Mouse (Mus musculus): Measurements from ENCODE around the gene Aspscr1.
A peak's percentile ranks its signal among the peaks of the same experiment; 100 is the strongest.
"Not testable (repeated sequence)": the region's sequence is repeated elsewhere in the genome, so short reads cannot be mapped to it uniquely, and the experiment has no call there.

The Aspscr1 gene

GRCm38 (mm10) chr11:120642939-120643600 is 29.7 kb upstream of the Aspscr1 start:
- DNase-seq, result no peak

GRCm38 (mm10) chr11:120643601-120643987 is 29.2 kb upstream of the Aspscr1 start, which contains the start of gene Pycr1:
Gene Pycr1 (minus strand): TSS chr11:120643769.
- DNase-seq, result peak; percentile 89

DNA sequence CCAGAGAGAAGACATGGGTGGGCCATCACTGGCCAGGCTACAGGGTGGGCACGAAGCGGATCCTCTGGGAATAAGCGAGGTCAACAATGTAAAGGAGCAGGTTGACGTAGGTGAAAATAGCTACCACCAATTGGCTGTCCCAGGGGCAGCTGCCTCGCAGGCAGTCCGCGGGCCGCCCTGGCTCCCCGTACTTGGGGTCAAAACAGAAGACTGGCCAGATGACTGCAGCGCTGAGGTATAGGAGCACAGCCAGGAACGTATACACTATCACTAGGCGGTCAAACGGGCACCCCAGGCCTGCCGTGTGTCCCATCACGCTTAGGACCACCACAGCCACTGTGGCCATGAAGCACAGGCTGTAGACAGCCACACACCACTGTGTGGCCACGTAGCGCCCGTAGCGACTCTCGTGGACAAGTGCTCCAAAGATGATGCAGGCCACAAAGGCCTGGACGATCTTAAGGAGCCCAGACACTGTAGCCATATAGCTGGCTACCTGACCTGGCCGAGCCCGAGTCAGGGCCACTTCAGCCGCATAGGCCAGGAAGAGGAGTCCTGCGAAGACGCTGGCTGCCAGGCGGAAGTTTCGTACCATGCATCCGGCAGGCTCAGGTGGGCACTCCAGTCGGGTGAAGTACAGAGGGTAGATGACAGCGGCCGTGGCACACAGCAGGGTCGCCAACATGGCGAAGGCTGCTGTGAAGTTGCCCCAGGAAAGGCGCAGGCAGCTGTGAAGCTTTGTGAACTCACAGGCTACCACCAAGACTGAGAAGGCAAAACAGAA is 25.5 kb upstream of the Aspscr1 start:
- DNase-seq, result no peak

DNA sequence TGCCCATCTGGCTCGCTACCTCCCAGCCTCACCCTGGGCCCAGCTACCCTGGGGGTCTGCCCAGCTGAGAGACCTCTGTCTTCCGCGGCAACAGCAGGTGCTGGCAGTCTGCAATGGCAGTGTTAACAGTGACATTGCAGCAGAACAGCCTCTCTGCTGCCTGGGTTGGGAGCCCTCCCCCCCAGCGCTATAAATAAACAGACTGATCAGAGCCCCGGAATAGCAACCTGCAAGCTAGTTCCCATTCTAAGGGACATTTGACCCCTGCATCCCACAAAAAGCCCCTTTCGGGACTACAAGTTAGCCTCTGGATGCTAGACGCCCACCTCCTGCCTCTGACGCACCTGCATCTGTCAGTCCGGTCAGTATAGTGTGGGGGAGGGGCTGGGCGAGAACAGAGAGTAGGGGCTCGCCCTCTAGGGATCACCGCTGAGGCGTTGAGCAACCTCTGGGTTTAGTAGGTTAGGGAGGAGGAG is 24.7 kb upstream of the Aspscr1 start, which contains the start of gene Myadml2:
Myadml2 (minus strand) TSS at position 158 of the 476 bp plus-strand sequence.
- DNase-seq, result no peak

GRCm38 (mm10) chr11:120651872-120652271 is 20.9 kb upstream of the Aspscr1 start:
- no peak for DNase-seq

DNA sequence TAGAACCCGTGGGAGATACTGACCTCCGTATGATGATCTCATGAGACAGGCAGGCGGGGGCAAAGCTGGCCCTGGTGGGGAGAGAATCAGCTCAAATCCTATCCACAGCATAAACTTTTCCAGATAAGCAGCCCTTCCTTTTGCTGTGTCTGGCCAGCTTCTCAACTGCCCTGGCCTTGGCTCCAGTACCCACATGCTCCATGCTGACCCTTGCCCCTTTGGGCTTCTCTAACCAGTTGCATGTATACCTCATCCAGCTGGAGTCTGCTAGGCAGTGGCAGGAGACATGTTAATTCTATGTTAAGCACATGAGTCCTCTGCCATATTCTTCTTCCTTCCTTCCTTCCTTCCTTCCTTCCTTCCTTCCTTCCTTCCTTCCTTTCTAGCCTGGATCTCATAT is 18.0 kb upstream of the Aspscr1 start:
- no peak for DNase-seq

DNA sequence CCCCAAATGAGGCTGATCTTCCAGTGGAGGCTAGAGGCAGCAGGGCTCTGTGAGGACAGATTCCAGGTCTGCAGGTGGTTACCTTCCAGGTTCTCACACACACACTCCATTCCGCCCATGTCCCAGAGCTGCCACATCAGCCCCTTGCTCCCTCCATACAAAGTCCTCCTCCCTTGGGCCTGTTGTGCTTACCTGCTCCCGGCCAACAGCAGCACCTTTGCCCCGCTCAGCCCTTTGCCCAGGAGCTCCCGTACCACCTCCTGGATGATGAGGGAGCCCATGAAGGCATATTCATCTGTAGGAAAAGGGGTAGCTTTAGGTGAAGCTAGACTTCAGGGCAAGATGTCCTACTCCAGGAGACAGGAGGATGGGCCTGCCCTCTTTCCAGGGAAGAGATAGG is 15.5 kb upstream of the Aspscr1 start:
- no peak for DNase-seq

DNA sequence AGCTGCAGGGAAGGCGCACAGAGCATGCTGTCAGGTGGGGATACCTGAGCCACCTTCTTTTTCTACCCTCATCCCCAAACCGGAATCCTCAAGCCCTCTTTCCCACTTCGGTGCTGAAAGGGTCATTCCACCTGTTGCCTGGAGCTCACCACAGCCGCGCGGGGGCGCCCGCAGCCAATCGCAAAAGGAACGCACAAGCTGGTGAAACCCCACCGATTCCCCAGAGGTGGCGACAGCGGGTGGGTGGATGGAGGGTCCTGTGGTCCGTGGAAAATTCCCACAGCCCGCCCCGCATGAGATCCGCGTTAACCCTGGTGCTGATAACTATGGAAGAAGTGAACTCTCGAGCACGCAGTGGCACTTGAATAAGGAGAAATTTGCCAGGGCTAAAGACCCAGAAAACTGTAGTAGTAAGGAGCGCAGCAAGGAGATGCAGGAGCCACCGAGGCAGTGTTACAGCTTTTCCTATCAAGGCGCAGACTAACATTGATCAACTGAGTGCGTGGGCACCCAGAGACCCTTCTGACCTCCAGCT is 13.8 kb upstream of the Aspscr1 start:
- peak; percentile 77 for DNase-seq

DNA sequence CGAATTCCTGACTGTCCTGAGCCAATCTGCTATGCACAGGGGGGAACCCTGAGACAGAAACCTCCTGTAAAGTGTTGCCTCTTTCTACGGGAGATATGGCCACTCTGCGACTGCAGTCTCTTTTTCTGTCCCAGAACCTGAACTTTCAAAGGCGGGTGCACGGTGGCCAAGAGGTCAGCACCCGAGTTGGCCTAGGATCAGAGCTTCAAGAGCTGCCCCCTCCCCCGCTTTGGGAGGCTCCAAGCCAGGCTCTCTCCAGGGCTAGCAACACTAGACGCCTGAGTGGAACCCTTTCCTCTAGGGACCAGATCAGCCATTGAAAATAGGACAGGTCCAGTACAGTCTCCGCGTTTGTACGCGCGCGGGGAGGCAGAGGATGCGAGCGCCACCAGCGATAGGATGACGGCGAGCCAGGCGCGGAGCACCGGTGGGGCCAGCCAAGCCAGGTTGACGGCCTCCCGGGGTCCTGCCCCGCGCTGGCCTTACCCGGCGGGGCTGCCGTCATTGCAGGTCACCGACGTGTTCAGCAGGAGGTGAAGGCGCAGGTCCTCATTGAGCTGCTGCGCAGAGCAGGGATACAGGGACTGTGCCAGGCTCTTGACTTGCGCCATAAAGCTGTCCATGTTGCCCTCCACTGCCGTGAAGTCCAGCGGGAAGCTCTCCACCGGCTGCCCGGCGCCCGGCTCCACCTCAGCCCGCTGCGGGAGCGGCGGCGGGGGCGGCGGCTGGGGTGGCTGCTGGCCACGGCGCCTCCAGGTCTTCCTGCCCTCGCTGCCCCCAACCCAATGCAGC is 13.1 kb upstream of the Aspscr1 start:
- no peak for DNase-seq

- DNase-seq, result peak; percentile 36
These were observed 12.3 kb upstream of the Aspscr1 start for GRCm38 (mm10) chr11:120660301-120661075.

GRCm38 (mm10) chr11:120661076-120661460 is 11.7 kb upstream of the Aspscr1 start, which contains the start of gene Notum:
Gene Notum (minus strand): TSS chr11:120661175.
- DNase-seq, result no peak

DNA sequence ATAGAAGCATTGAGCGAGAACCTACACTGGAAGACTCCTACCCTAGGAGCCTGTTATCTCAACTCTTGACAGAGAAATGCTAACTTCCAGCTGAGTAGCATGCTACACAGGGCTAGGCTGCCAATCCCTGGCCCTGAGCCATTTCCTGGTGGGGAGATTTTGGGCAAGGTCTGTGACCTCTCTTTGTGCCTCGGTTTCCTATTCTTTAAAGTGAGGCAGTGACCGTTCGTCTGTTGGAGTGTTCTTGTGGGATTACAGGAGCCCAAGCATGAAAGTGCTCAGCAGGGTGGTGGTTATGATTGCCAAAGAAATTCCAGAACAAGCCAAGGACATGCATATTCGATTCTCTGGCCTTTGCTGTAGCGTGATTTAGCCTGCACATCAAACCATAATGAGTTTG is 10.0 kb upstream of the Aspscr1 start:
- no peak for DNase-seq

DNA sequence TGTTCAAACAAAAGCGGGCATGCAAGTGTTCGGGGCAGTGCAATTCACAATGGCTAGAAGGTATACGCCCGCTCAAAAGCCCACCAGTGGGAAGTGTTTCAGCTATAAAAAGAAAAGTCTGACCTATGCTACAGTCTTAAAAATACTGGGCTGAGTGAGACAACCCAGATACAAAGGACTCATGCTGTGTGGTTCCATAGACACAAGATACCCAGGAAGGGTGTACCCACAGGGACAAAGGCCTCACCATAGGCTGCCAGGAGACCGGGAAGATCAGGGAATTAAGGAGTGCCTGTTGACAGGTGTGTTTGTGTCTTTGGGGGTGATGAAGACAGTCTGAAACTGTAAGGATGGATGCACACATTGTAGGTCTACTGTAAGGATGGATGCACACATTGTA is 9.1 kb upstream of the Aspscr1 start:
- no peak for DNase-seq

GRCm38 (mm10) chr11:120665406-120665805 is 7.4 kb upstream of the Aspscr1 start:
- no peak for DNase-seq

GRCm38 (mm10) chr11:120666617-120667016 is 6.2 kb upstream of the Aspscr1 start:
- DNase-seq, result no peak

DNA sequence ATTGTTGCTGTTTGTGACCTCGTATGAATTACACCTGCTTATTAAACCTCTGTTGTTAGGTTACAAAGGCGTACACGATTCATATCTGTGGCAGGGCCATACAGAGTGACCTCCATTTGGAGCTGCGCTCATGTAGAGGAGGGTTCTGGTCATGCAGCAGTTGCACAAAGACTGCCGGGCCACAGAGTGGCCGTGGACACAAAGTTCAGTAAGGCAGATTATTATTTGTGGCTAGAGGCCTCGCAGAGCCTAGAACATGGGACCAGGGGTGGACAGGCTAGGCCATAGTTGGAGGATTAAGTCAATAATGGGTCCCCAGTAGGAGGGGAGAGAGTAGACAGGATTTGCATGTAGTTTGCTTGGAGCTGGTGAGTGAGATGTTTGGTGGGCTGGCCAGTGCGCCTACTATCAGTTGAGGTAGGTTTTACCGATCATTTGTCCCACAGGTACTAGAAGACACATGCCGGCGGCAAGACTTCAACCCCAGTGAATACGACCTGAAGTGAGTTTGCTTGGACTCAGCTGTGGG is 885 bp downstream of the Aspscr1 start:
- DNase-seq, result no peak

- not testable (repeated sequence) for DNase-seq
These were observed 3.1 kb downstream of the Aspscr1 start for GRCm38 (mm10) chr11:120675875-120676274.

DNA sequence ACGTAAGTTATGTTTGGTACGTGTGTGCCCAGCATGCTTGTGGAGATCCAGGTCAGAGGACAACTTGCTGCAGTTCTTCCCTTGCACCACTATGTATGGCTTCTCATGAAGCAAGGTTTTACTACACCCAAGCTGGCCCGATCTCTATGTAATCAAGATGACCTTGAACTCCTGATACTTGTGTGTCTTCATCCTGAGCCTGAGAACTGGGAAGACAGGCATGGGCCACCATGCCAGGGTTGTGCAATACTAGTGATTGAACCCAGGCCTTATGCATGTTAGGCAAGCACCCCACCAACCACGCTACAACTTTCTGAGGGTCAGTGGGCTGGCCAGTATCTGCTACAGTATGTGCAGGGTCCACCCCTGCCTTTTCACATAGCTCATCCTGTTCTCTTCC is 4.2 kb downstream of the Aspscr1 start:
- no peak for DNase-seq

DNA sequence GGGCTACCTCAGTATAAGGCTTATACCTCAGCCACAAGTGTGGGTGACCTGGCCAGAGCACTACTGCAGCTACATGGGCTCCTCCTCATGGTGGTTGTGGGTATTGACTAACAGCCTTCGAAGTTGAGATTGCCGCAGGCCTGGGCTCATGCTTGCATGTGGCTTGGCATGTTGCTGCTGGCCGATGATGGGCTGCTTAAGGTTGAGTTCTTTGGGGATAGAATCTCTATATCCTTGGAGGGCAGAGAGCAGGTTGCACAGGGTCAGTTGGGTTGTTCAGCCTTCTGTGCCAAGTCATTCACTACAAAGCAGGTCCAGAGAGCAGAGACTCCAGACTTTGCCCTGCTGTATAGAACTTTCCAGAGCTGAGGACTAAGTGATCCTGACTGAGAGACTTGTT is 7.1 kb downstream of the Aspscr1 start:
- no peak for DNase-seq

GRCm38 (mm10) chr11:120682683-120683082 is 9.9 kb downstream of the Aspscr1 start:
- DNase-seq, result no peak

DNA sequence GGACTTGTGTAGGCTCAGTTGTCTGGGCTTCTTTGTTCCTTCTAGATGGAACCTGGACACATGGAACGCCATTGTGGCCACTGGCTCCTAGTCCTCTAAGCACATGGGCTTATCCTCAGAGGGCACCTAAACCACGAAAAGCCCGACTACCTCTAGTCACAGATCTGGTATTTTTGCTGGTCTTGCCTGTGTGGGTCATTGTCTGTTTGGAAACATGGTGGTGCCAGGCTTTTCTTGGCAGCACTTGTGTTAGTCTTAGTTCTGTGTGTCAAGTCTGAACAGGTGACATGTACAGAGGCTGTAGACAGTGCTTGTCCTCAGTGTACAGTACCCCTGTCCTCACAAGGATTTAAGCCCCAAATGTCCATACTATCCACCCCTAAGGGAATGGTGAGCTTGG is 10.8 kb downstream of the Aspscr1 start:
- DNase-seq, result no peak

DNA sequence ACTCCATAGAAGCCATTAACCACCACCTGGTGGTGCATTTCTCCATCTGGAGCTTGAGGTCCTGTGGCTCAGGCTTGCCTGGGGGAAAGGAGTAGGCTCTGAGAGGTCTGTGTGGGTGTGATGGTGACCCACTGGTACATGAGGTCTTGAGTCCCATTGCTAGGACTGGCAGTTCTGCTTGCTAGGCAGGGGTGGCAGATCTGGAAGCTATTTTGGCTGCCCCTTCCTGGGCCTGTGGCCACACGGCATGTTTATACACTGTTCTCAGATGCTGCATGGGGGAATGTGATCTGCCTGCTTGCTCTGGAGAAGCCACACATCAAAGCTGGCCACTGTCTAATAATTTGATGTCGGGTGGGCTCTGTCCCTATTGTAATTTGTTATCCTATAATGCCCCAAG is 11.3 kb downstream of the Aspscr1 start:
- DNase-seq, result no peak
